Mouse (Mus musculus) frontal cortex, postnatal 10 days (tissue): ENCODE data around the gene Fam83g.

ENCODE experiments used
- DNase-seq, 2 experiments: peaks; one replicate each; pipeline ENCODE4 v3.0.0; 2022; ENCODE audit warnings: low spot score in 2 of 2, mixed read lengths in 1 of 2

Fam83g gene

DNA sequence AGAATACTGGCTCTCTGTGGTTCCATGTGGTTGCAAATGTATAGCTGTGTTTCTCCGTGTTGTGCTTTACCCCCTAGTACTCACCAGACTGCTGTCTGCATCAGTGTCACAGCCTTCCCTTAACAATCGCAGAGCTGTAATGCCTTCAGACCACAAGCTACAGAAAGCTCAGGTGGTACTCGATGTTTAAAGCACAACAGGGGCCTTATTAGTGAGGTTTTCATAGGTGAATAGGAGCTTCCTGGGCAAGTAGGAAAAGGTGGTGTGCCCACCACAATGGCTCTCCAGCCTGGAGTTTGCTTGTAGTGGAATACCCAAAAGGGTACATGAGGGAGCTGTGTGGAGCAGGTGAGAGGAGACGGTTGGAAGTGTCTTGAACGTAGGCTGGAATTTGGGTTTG is 31.7 kb upstream of the Fam83g start:
- no peak for DNase-seq

DNA sequence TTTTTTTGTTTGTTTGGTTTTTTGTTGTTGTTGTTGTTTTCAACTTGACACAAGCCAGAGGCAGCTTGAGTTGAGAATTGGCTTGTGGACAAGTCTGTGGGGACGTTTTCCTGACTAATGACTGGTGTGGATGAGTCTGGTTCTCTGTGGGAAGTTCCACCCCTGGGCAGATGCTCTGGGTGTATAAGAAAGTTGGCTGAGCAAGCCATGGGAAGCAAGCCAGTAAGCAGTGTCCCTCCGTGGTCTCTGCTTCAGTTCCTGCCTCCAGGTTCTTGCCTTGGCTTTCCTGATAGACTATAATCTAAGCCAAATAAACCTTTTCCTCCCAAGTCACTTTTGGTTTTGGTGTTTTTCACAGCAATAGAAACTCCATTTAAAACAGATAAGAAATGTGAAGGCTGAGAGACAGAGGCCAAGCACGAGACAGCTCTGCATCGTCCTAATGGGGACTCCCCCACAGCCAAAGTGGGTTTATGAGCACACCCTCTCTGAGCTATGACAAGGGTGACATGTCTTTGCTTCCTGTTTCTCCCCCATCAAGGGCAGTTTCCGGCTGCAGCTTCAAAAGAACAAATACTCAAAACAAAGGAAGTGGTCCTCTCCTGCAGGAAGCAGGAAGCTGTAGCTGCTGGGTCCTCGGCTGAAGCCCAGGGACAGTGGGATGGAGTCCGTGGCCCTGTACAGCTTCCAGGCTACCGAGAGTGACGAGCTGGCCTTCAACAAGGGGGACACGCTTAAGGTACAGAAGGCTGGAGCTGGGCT is 31.0 kb upstream of the Fam83g start, which contains the start of gene Grap:
TSS of gene Grap (plus strand) at position 580 of the 762 bp plus-strand sequence.
- no peak for DNase-seq

DNA sequence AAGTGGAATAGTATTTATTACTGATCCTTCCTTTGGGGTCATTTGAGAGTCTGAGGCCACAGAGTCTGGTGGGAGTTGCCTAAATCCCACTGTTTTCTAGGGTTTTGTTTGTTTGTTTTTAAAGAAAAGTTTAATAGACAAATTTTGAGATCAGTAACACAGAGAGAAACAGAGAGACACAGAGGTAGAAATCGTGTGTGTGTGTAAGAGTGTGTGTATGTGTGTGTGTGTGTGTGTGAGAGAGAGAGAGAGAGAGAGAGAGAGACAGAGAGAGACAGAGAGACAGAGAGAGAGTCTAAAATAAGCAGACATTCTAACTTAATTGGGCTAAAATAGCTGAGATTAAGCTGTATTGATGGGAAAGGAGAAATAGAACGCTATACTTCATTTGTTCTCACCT is 30.3 kb upstream of the Fam83g start:
- no peak for DNase-seq

DNA sequence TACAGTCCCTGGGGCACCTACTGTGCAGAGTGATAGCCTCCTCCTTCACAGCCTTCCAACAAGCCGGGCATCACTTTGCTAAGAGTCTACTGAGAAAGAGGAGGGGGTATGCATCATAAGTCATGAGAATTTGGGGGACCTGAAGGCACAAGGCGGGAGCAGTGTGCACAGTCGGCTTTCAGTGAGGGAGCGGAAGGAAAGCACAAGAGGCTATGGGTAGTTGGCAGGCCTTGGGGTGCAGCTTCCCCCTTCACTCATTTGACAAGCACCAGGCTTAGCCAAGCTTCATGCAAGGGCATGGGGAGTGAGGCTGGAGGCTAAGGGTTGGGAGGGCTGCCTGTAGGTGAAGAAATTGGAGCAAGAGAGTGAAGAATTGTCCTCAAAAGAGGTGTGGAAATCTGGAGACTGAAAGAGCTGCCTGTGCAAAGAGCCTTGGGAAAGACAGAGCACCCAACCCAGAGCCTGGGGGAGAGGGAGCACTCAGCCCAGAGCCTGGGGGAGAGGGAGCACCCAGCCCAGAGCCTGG is 29.0 kb upstream of the Fam83g start:
- no peak for DNase-seq

DNA sequence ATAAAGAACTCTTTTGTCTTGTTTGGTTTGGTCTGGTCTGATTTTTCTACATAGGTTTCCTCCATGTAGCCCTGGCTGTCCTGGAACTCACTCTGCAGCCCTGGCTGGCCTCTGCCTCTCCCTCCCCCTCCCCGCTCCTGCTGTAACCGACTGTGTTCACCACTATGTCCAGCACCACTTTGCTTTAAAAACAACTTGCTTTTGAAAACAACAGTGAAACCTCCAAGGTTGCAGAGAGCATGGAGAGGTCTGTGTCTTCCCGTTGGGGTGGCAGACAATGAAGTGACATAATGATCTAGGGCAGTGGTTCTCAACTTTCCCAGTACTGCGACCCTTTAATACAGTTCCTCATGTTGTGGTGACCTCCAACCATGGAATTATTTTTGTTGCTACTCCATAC is 28.2 kb upstream of the Fam83g start:
- no peak for DNase-seq

DNA sequence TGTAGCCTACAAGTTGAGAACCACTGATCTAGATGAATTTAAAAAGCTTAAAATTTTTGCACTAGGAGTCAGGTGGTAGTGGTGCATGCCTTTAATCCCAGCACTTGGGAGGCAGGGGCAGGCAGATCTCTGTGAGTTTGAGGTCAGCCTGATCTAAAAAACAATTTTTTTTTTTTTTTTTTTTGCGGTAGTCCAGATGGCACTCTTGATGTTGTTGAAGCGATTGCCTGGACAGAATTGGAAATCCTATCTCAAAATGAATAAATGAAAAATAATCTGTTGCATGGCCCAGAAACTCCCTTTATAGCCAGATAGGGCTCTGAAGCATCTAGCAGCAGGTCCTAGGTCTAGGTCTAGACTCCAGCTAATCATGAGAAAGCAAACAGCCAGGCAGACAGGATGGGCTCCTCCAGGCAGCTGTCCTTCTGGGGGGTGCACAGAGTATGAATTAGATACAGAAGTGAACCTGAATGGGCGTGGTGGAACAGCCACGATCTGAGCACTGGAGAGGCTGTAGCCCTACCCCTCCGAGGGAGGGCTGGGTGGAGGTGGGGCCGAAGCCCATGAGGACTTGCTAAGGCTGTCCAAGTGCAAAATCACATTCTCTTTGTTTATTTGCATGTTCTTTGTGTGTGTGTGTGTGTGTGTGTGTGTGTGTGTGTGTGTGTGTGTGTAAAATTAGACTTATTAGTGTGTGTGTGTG is 27.6 kb upstream of the Fam83g start:
- no peak for DNase-seq

DNA sequence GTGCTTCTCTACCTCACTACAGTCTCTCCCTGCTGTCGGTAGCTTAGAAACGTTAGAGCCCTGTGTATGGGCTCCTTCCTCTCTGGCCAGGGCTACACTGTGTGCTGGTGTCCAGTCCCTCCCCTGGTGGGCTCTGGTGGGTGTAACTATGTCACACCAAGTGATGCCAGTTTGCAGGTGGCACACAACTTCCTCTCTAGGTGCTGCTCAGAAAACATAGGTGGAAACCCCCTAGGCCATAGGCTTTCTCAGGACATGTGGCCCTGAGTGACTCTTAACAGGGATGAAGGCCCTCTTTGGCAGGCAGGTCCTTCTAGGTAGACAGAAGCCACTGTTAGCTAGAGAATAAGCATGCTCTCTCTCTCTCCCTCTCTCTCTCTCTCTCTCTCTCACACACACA is 26.5 kb upstream of the Fam83g start:
- no peak for DNase-seq

DNA sequence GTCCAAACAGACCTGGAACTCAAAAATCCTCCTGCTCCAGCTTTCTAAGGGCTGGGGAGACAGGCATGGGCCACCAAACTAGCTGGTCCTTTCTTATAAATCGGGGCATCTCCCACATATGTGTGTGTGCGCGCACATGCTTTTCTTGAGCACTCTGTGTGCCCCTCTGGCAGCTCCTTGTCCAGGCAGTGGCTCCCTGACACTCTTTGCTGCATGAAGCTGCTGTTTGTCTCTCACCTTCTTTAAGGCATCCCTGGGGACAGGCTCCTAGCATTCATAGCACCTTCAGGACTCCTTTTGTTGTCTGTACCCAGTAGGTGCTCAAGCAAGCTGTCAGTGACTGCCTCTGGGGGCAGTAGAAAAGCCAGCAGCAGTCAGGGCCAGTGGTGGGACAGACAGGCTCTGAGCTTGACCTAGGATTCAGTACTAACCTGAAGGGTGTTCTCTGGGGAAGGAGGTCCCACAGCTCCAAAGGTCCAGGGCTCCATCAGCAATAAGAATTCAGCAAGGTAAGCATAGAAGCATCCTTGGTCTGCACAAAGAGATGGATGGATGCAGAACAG is 25.4 kb upstream of the Fam83g start:
- DNase-seq, result no peak

DNA sequence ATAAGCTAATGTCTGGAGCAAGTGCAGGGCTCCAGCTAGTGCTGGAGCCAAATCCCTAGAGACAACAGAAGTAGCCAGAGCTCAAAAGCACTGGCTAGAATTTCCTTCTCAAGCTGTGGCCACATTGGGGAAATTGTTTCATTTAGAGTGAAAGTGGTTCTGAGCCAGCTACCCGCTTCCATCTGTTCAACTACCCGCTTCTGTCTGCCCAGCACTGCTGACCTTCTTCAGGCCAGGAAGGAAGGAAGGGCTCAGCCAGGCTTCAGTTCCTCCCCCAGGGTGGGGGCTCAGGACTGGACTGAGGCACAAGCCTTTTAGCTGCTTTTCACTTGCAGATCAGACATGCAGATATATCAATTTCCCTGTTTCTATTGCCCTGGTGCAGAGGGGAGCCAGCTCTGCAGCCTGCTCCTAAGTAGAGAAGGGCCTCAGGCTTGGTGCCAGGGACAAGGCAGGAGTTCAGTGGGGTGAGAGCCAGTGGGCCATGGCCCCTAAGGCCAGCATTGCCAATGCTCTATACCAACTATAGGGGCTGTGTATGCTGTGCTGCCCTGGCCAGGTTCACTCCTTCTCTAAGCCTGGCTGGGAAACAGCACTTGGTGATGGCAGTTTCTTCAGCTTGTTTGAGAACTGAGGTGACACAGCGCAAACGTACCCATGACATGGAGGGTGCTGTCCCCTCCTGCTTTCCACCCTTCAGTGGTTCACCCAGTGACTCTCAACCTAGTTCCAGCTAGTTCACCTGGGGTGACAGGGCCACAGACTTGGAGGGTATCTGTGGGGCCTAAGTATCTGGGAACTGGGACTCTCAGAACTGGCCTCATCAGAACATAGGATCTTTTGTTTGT is 24.7 kb upstream of the Fam83g start:
- DNase-seq, result no peak

DNA sequence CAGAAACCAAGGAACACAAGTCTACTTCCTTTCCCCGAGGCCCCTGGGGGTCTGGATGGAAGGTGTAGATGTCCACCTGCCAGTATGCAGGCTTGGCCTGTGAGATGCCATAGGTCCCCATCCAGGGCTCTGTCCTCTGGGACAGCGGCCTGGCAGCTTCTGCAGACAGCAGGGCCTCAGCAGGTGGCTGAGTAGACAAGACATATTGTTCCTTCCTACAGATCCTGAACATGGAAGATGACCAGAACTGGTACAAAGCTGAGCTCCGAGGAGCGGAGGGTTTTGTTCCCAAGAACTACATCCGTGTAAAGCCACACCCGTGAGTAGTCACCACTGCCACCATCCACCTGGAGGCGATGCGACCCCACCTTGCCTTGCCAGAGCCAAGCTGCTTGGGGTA is 23.9 kb upstream of the Fam83g start:
- no peak for DNase-seq

DNA sequence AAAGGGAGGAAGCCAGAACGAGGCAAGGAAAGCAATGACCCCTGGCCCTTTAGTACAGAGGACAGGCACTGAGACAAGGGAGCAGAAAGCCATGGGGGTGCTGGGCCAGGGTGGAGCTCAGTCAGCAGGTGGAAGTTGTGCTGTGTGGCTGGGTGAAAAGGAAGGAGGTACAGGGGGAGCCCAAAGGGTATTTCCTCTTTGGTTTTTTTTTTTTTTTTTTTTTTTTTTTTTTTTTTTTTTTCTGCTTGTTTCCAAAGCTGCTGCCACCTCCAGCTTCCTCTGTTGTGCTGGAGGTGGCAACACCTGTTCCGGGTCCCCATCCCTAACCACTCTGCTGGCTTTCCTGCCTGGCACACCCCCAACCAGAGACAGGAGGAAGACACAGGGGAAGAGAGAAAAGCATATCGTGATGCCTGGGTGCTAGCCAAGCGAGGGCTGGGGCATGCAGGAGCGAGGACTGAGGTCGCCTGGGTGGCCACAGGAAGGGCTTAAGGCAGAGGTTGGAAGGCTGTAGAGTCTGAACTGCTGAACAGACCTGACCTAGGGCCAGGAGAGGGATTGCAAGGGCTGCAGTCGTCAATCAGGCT is 23.0 kb upstream of the Fam83g start:
- no peak for DNase-seq

DNA sequence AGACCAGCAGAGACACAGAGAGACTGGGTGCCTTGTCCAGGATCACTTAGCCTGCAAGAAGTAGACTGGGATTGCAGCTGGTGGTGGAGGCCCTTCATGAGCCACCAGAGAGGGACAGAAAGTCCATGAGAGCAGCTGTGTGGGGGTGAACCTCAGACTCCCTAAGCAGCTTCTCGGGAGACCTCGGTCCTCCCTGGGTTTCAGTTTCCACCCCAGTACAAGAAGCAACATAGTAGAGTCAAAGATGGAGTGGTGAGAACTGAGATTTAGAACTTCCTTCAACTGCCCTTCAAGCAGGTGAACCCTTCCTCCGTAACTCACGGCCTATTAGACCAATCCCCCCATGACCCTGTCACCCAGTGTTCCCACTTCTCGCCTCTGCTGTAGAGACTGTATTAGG is 21.7 kb upstream of the Fam83g start:
- DNase-seq, result no peak

DNA sequence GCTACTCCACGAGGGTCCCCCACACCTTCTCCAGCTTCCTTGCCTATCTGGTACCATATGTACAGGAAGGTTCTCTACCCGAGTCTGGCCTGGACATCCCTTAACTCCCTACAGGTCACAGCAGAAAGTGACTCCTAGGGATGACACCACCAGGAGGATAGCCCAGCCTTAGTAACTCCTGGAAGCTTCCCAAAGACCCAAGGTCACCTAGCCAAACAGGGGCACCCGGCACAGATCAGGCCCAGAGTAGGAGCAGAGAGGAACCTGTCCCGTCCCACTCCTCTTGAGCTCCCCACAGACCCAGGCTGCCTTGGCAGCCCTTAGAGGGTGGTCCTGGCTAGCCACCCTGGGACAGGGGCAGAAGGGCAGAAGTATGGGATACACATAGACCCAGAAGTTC is 18.5 kb upstream of the Fam83g start:
- no peak for DNase-seq

DNA sequence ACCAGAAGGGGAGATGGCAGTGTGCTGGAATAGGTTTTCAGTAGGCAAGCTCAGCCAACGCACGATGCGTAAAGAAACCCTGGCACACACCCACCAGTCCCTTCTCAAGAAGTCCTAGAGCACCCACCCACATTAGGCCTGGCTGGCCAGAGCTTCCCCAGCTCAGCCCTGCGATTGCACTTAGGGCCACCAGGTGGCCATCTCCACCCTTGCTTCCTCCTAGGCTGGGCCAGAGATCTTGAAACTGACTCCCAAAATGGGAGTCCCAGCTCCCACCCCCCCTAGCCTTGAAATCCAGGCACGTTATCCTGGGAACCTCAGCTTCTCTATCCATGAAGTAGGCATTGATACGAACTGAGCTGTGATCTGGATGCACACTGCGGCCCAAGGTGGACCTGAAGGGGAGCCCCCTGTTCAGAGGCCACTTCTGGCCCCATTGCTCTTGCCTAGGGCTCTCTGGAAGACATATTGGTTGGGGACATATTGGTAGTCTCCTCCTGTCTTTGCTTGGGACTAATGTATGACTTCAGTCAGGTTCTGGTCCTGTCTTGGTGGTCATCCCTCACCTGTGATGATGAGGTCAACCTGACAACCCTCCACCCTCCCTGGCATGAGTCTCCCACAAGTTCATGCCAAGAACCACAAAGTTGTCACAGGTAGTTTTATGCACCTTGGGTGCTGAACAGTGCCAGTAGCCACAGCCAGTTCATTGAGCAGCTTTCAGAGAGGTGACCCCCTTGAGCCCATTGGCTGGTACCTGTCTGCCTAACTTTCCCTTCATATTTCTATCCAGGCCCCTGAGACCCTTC is 17.7 kb upstream of the Fam83g start:
- peak in 1 of 2 experiments; percentile 26 for DNase-seq

DNA sequence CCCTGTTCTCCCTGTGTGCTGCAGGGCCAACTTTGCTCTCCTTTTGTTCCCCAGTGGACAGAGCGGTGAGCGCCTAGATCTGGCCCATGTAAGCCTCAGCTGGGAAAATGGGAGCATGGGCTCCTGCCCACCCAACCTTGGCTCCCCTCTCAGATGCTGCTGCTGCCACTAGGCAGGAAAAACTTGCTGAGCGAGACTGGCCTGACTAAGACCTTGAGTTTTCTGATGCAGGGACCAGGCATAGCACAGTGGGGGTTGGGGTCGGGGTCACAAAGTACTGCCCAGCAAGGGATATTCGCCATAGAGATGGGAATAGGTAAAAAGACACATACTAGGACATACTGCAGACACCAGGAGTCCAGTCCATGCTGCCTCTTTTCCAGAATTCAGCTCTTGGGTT is 16.6 kb upstream of the Fam83g start:
- no peak for DNase-seq

DNA sequence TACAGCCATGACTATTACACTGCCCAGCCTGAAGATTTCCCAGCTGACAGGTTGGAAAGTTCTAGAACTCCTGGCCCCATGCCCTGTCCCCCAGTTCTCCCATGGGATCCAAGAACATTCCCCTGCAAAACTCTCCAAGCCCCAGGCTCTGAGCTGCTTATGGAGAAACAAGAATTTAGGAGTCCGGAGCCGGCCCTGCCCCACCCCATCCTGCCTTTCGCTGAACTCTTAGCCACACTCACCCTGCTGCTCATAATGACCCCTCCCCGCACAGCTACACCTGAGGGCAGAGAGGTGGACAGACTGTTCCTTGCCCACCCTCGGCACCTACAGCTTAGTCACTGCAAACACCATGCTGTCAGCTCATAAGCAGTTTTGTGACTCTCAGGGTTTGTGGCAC is 16.1 kb upstream of the Fam83g start:
- DNase-seq, result no peak

DNA sequence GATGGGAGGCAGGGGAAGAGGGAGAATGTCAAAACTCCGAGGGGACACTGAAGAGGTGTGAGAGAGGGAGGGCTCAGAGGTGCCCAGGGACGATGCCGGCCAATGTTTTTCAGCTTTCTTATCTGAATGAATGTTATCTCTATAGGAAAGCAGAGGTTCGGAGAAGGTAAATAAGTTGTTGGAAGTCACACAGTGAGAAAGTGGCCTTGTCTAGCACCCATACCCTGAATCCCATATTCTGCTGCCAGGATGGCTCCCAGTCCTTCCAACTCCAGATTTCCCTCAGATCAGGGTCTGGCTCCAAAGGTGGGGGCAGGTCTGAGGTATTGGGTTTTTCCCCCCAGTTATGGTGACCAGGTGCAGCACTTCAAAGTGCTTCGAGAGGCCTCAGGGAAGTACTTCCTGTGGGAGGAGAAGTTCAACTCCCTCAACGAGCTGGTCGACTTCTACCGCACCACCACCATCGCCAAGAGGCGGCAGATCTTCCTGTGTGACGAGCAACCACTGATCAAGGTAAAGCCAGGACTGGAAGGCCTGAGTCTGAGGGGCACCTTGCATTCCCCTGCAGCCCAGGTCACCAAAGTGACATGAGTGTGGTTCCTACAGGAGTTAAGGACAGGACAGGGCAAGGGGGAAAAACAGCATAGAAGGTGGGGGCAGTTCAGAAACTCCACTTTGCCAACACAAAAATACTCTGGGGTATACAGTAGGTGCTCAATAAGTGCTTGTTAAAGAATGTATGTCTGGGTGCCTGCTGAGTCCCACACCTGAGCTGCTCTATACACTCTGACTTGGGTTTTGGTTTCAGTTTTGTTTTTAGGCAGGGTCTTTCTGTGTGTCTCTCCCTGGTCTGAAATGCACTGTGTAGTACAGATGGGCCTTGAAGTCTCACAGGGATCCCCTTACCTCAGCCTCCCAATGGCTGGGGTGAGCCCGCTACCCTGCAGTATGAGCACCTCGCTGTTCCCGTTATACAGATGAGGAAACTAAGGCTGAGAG is 14.1 kb upstream of the Fam83g start:
- no peak for DNase-seq

DNA sequence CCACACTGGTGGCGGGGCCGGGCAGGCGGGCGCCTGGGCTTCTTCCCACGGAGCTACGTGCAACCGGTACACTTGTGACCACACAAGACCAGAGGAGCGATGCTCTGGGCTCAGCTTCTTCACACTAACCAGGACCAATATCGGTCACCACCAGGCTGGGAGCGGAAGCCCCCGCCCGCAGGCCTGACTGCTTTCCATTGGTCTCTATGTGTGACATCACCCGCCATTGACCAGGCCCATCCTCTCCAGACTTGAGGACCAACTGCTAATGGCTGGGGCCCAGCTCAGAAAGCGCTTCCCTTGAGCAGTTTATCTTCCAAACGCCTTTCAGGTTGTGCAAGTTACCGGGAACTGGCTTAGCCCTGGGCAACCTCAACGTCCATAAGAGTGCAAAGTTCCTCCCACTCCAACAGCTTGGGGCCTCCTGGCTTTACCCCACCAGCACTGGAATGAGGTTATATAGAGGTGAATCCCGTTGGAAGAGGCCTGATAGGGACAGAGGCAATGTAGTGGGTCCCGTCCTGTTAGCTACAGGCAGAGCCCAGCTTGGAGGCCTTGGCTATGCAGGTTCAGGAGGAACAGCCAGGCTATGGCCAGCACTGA is 12.0 kb upstream of the Fam83g start:
- DNase-seq, result no peak

DNA sequence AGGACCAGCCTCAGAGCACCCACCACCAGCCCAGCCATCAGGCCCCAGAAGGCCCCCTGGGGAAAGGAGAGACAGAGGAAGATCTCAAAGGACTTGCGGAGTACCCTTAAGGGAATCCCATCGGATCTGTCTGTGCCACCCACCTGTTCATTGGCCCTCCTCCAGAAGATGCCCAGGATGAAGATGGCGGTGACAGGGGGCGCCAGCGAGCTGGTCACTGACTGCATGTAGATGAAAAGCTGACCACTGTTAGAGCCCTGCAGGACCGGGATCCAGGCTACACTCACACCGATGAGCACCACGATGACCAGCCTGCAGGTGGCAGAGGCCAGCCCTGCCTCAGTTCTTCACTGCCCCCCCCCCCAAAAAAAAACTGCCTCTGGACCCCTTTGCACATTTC is 10.2 kb upstream of the Fam83g start:
- peak in 1 of 2 experiments; percentile 30 for DNase-seq
